23 mouse cellular contexts compared by ENCODE assay signal in genomic region chr13:46098621-46099020, GRCm38 (mm10).
DNase-seq lines count a peak whose midpoint lies in the region; ATAC-seq and TF ChIP-seq lines count a peak whose summit lies in the region.
"Had no signal": no experiment of that assay in that cellular context is flagged by ENCODE, and none has a peak within 500 bp of the region (broad histone marks: within the 10 kb centered on the region; RNA-seq: fewer than 3 reads in every experiment).

No protein-coding gene starts in this region.

- H3K27ac ChIP-seq in midbrain, embryonic 11.5 days (ENCODE audit: low read depth, low read length) = no peak overlapping the region
- no peak overlapping the region for H3K27ac ChIP-seq in midbrain, embryonic 13.5 days
- no peak overlapping the region for H3K27ac ChIP-seq in CH12.LX (ENCODE audit: insufficient read depth, low read depth)
- H3K27ac ChIP-seq: embryonic facial prominence, embryonic 12.5 days; embryonic facial prominence, embryonic 15.5 days; forebrain, embryonic 12.5 days; forebrain, embryonic 15.5 days; hindbrain, embryonic 12.5 days; hindbrain, embryonic 15.5 days had no signal

- TF ChIP-seq EP300 in CH12.LX (IDR thresholded peaks at IDR 0.05; ENCODE audit: low read length) = peak; percentile 42

- dilution Hi-C loops in CH12.LX (cut with MboI; ENCODE audit: extremely low pct_ligation_motif_present, extremely low pct_unique_long_range_greater_than_20kb, low sequenced_read_pairs) = no loop called here

- no peaks in the 10 kb centered on the region for H3K9me3 ChIP-seq in midbrain, embryonic 11.5 days (ENCODE audit: control insufficient read depth, low read length)
- H3K9me3 ChIP-seq in midbrain, embryonic 13.5 days = no peaks in the 10 kb centered on the region
- no peaks in the 10 kb centered on the region for H3K9me3 ChIP-seq in CH12.LX (replicated peaks; ENCODE audit: low read length)
- H3K9me3 ChIP-seq: embryonic facial prominence, embryonic 12.5 days; embryonic facial prominence, embryonic 15.5 days; forebrain, embryonic 12.5 days; forebrain, embryonic 15.5 days; hindbrain, embryonic 12.5 days; hindbrain, embryonic 15.5 days had no signal

- H3K36me3 ChIP-seq in midbrain, embryonic 11.5 days (ENCODE audit: control insufficient read depth, insufficient read depth, low read length) = no peaks in the 10 kb centered on the region
- no peaks in the 10 kb centered on the region for H3K36me3 ChIP-seq in midbrain, embryonic 13.5 days
- H3K36me3 ChIP-seq in CH12.LX (replicated peaks in 1 of 2; ENCODE audit: control insufficient read depth in 1 of 2, insufficient read depth in 1 of 2, low read length in 1 of 2) = no peaks in the 10 kb centered on the region
- H3K36me3 ChIP-seq in splenic B cell, adult 2 months (ENCODE audit: control insufficient read depth, insufficient read depth, low read length, poor library complexity, severe bottlenecking) = no peaks in the 10 kb centered on the region
- H3K36me3 ChIP-seq: embryonic facial prominence, embryonic 12.5 days; embryonic facial prominence, embryonic 15.5 days; forebrain, embryonic 12.5 days; forebrain, embryonic 15.5 days; hindbrain, embryonic 12.5 days; hindbrain, embryonic 15.5 days had no signal

- no peak for TF ChIP-seq CTCF in CH12.LX (conservative IDR thresholded peaks at IDR 0.05 in 1 of 2, IDR thresholded peaks at IDR 0.05 in 1 of 2; ENCODE audit: low read depth in 2 of 2, low read length in 2 of 2)

- in situ Hi-C loops in CH12.LX (cut with MboI; ENCODE audit: low pct_ligation_motif_present, low pct_unique_long_range_greater_than_20kb, low sequenced_read_pairs) = no loop called here

- WGBS in midbrain, embryonic 11.5 days = 82% methylated on average over 7 of the region's 7 CpGs
- WGBS in midbrain, embryonic 13.5 days = 86% methylated on average over 7 of the region's 7 CpGs

- no peak for ATAC-seq in midbrain, embryonic 11.5 days (ENCODE audit: low FRiP score)
- no peak for ATAC-seq in midbrain, embryonic 13.5 days
- ATAC-seq in CD4-positive, CD25-positive, alpha-beta regulatory T cell, adult 4 months = no peak
- ATAC-seq: forebrain, embryonic 15.5 days; intestine, postnatal 0 days; Patski had no signal

- H3K79me2 ChIP-seq in CH12.LX (replicated peaks; ENCODE audit: control insufficient read depth, extremely low read depth, insufficient read depth, poor library complexity, severe bottlenecking) = no peaks in the 10 kb centered on the region

- peak; percentile 44 for DNase-seq in midbrain, embryonic 11.5 days (ENCODE audit: low spot score, missing footprints)
- peak; percentile 73 for DNase-seq in CH12.LX (ENCODE audit: extremely low read depth)
- peak; percentile 53 for DNase-seq in splenic B cell, adult 2 months (ENCODE audit: low read depth, low spot score)
- no peak for DNase-seq in embryo, embryonic 10.5 days (ENCODE audit: low spot score)
- DNase-seq: adrenal gland, postnatal 10 days; adrenal gland, postnatal 36 days; cerebellum, adult 18-20 months; cerebellum, adult 9-10 months; cerebellum, postnatal 14 days; gastrocnemius, postnatal 10 days; gastrocnemius, postnatal 36 days had no signal

- TF ChIP-seq RAD21 in CH12.LX (IDR thresholded peaks at IDR 0.05; ENCODE audit: low read depth, low read length) = no peak

- H3K4me1 ChIP-seq in midbrain, embryonic 11.5 days (ENCODE audit: control insufficient read depth, insufficient read depth, low read length) = no peaks in the 10 kb centered on the region
- H3K4me1 ChIP-seq in midbrain, embryonic 13.5 days (replicated peaks) = no peaks in the 10 kb centered on the region
- H3K4me1 ChIP-seq in CH12.LX (ENCODE audit: control insufficient read depth in 1 of 2, insufficient read depth in 2 of 2) = peaks cover 12 to 40% of the 10 kb centered on the region in 2 experiments
- H3K4me1 ChIP-seq: embryonic facial prominence, embryonic 12.5 days; embryonic facial prominence, embryonic 15.5 days had no signal

- no peak overlapping the region for H3K4me3 ChIP-seq in midbrain, embryonic 11.5 days (ENCODE audit: low read depth, low read length)
- no peak overlapping the region for H3K4me3 ChIP-seq in midbrain, embryonic 13.5 days (replicated peaks)
- H3K4me3 ChIP-seq in CH12.LX (replicated peaks in 1 of 3; ENCODE audit: low read depth in 2 of 3, low read length in 2 of 3, poor library complexity in 1 of 3) = no peak overlapping the region
- H3K4me3 ChIP-seq: embryonic facial prominence, embryonic 12.5 days; embryonic facial prominence, embryonic 15.5 days; erythroblast, embryonic 14.5 days; forebrain, embryonic 12.5 days; forebrain, embryonic 15.5 days; hindbrain, embryonic 12.5 days; hindbrain, embryonic 15.5 days had no signal

- H3K4me2 ChIP-seq in midbrain, embryonic 11.5 days = no peak overlapping the region
- H3K4me2 ChIP-seq in midbrain, embryonic 13.5 days (replicated peaks) = no peak overlapping the region
- peak overlapping the region; percentile 4; the same call in 1 of the 2 replicates for H3K4me2 ChIP-seq in CH12.LX (ENCODE audit: insufficient read depth, low read depth, poor library complexity, severe bottlenecking)
- H3K4me2 ChIP-seq: embryonic facial prominence, embryonic 12.5 days; embryonic facial prominence, embryonic 15.5 days; forebrain, embryonic 12.5 days; forebrain, embryonic 15.5 days; heart, embryonic 11.5 days; hindbrain, embryonic 12.5 days; hindbrain, embryonic 15.5 days had no signal

- H3K9ac ChIP-seq in midbrain, embryonic 11.5 days (ENCODE audit: low read length) = no peak overlapping the region
- no peak overlapping the region for H3K9ac ChIP-seq in midbrain, embryonic 13.5 days (replicated peaks)
- no peak overlapping the region for H3K9ac ChIP-seq in CH12.LX (ENCODE audit: insufficient read depth, low read depth)
- H3K9ac ChIP-seq: embryonic facial prominence, embryonic 12.5 days; embryonic facial prominence, embryonic 15.5 days; forebrain, embryonic 12.5 days; forebrain, embryonic 15.5 days; hindbrain, embryonic 12.5 days; hindbrain, embryonic 15.5 days had no signal

- no peak for TF ChIP-seq POLR2A in CH12.LX (IDR thresholded peaks at IDR 0.05; ENCODE audit: low read depth, low read length)

- H3K27me3 ChIP-seq in midbrain, embryonic 11.5 days (ENCODE audit: control insufficient read depth, insufficient read depth, low read length) = no peaks in the 10 kb centered on the region
- no peaks in the 10 kb centered on the region for H3K27me3 ChIP-seq in midbrain, embryonic 13.5 days
- no peaks in the 10 kb centered on the region for H3K27me3 ChIP-seq in CH12.LX (replicated peaks)
- no peaks in the 10 kb centered on the region for H3K27me3 ChIP-seq in splenic B cell, adult 2 months (ENCODE audit: control insufficient read depth, insufficient read depth, low read length, poor library complexity, severe bottlenecking)
- H3K27me3 ChIP-seq: embryonic facial prominence, embryonic 12.5 days; embryonic facial prominence, embryonic 15.5 days; forebrain, embryonic 15.5 days; hindbrain, embryonic 12.5 days; hindbrain, embryonic 15.5 days; Patski had no signal

TF ChIP-seq in CH12.LX, 34 proteins besides CTCF, POLR2A, EP300 and RAD21:
- TF ChIP-seq JUN (IDR thresholded peaks at IDR 0.05; ENCODE audit: insufficient read depth, low read depth, low read length) (no peak), BHLHE40 (IDR thresholded peaks at IDR 0.05; ENCODE audit: low read depth, low read length) (peak; percentile 89), ETS1 (conservative IDR thresholded peaks at IDR 0.05; ENCODE audit: low read depth, low read length) (peak; percentile 22; the same call in 1 of the 2 replicates), JUND (conservative IDR thresholded peaks at IDR 0.05; ENCODE audit: low read depth, low read length) (no peak), ZKSCAN1 (IDR thresholded peaks at IDR 0.05; ENCODE audit: borderline replicate concordance, low read depth, low read length) (no peak), ZNF384 (IDR thresholded peaks at IDR 0.05; ENCODE audit: low read depth, low read length) (peak; percentile 43), SMC3 (IDR thresholded peaks at IDR 0.05; ENCODE audit: low read depth, low read length) (no peak), USF1 (IDR thresholded peaks at IDR 0.05; ENCODE audit: low read depth, low read length) (no peak), KAT2A (IDR thresholded peaks at IDR 0.05; ENCODE audit: insufficient replicate concordance, low read length) (no peak), ZC3H11A (IDR thresholded peaks at IDR 0.05; ENCODE audit: low read depth, low read length) (no peak), HCFC1 (IDR thresholded peaks at IDR 0.05; ENCODE audit: low read depth, low read length) (no peak), GABPA (IDR thresholded peaks at IDR 0.05; ENCODE audit: insufficient replicate concordance, low read depth, low read length) (no peak)
